Mouse (Mus musculus) G1E-ER4 (cell line): ENCODE measurements around the gene Oxt. TPM values are rescaled to one million over a fixed set of nuclear protein-coding genes. Genes with fewer than 3 reads are reported as not detected.

Experiments
- GATA1 ChIP-seq: IDR thresholded peaks from one replicate; pipeline ENCODE4 v1.8.0; 2012; ENCODE audit warnings: low read length, inconsistent platforms
- polyA plus RNA-seq: library from polyadenylated mRNA; stranded (reverse); fragments of >175 nt; gene quantifications from 2 replicates; pipeline ENCODE4 v1.2.3, GENCODE M21; 2012

Oxt gene
- polyA plus RNA-seq, 1 experiment: not detected

DNA sequence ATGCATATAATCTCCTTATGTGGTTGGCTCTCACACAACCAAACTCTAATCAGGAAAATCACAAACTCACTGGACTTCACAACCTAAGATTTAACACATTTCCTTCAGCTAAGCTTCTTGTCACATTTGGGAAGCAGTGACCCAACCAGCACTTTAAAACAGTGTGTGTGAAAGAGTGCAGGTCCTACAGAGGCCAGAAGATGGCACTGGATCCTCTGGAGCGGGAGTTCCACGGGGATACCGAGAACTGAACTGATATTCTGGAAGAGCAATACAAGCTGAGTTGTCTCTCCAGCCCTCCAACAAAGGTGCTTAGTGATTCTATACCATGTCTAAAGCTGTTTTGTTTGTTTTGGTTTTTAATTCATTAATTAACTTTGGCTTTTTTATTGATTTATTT is 37.1 kb downstream of the Oxt start:
- TF ChIP-seq GATA1: no peak

DNA sequence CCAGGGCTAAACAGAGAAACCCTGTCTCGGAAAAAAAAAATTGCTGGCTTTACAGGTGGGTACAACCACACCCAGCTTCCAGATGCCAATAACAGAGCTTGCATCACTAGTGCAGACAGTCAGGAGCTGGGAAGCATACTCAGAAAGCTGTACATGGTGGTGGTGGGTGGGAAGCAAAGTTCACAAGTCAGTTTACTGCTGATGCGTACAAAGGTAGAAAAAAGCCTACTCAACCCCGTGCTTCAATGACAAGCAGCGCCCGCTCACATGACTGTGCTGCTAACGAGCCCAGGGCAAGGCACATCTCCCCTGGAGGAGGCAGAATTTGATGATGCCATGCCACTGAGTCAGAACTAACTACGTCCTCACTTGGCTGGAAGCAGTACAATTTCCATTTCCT is 43.0 kb downstream of the Oxt start:
- no peak for TF ChIP-seq GATA1

Other genes with a start within 250 kb of the Oxt start
- 0.03 TPM in 1 of 2 replicates, not detected in the other for gene Cpxm1, start 178.6 kb upstream of the Oxt start, polyA plus RNA-seq
- not detected in 2 replicates for gene Gm28372, start 170.9 kb upstream of the Oxt start, polyA plus RNA-seq
- not detected in 2 replicates for gene 1700020A23Rik, start 170.9 kb upstream of the Oxt start, polyA plus RNA-seq
- not detected in 2 replicates for gene Tmem239, start 169.7 kb upstream of the Oxt start, polyA plus RNA-seq
- gene Vps16, start 151.8 kb upstream of the Oxt start, polyA plus RNA-seq: 18.5 and 20.6 TPM in 2 replicates
- gene Pced1a, start 151.5 kb upstream of the Oxt start, polyA plus RNA-seq: 15.1 and 17.7 TPM in 2 replicates
- 20.5 and 22.9 TPM in 2 replicates for gene Ptpra, start 125.9 kb upstream of the Oxt start, polyA plus RNA-seq
- gene Mrps26, start 12.4 kb upstream of the Oxt start, polyA plus RNA-seq: 166 and 212 TPM in 2 replicates
- gene Avp, start 6.4 kb downstream of the Oxt start, polyA plus RNA-seq: not detected in 2 replicates
- 1.1 TPM in 2 replicates for gene Fastkd5, start 53.9 kb downstream of the Oxt start, polyA plus RNA-seq
- gene Ubox5, start 53.9 kb downstream of the Oxt start, polyA plus RNA-seq: 2.7 and 3.5 TPM in 2 replicates
- 1.6 and 1.9 TPM in 2 replicates for gene Lzts3, start 66.6 kb downstream of the Oxt start, polyA plus RNA-seq
- 90.1 and 112 TPM in 2 replicates for gene Ddrgk1, start 88.5 kb downstream of the Oxt start, polyA plus RNA-seq
- 6.5 and 22.4 TPM in 2 replicates for gene Itpa, start 91.4 kb downstream of the Oxt start, polyA plus RNA-seq
- 0.02 TPM in 1 of 2 replicates, not detected in the other for gene Slc4a11, start 121.3 kb downstream of the Oxt start, polyA plus RNA-seq